Comparison of ENCODE assay signal across 11 mouse cellular contexts in genomic region chr11:18014610-18015009, GRCm38 (mm10).
DNase-seq lines count a peak whose midpoint lies in the region; ATAC-seq lines count a peak whose summit lies in the region.
"Had no signal": no experiment of that assay in that cellular context is flagged by ENCODE, and none has a peak within 500 bp of the region (broad histone marks: within the 10 kb centered on the region; RNA-seq: fewer than 3 reads in every experiment).

No protein-coding gene starts in this region.

- peaks cover 19% of the 10 kb centered on the region for H3K4me1 ChIP-seq in kidney, embryonic 15.5 days
- H3K4me1 ChIP-seq in embryonic facial prominence, embryonic 15.5 days, result peaks cover 5% of the 10 kb centered on the region; the same call in 1 of the 2 replicates
- peaks cover 35% of the 10 kb centered on the region for H3K4me1 ChIP-seq in limb, embryonic 12.5 days (replicated peaks)
- H3K4me1 ChIP-seq: megakaryocyte, embryonic 14.5 days had no signal

- DNase-seq in kidney, adult 9 months, result no peak
- DNase-seq in retina, embryonic 14.5 days (ENCODE audit: low spot score), result peak; percentile 38
- DNase-seq in right cerebral cortex, postnatal 4 days, result no peak
- DNase-seq in left cerebral cortex, adult 18-20 months (ENCODE audit: low spot score in 2 of 2), result no peak
- DNase-seq in adipocyte (ENCODE audit: low spot score), result no peak

- H3K27me3 ChIP-seq in kidney, embryonic 15.5 days, result no peaks in the 10 kb centered on the region
- H3K27me3 ChIP-seq in embryonic facial prominence, embryonic 15.5 days, result no peaks in the 10 kb centered on the region
- 0 out of 2 replicates have a peak, but pooled peaks cover 5% of the 10 kb centered on the region for H3K27me3 ChIP-seq in limb, embryonic 12.5 days
- H3K27me3 ChIP-seq: megakaryocyte, embryonic 14.5 days had no signal

- 0 out of 2 replicates have a peak, but pooled peaks have one; percentile 7 for ATAC-seq in kidney, embryonic 15.5 days (replicated peaks; ENCODE audit: low FRiP score)
- ATAC-seq in embryonic facial prominence, embryonic 15.5 days (ENCODE audit: insufficient number of reproducible peaks, low FRiP score, low TSS enrichment, low read depth), result no peak
- no peak for ATAC-seq in limb, embryonic 12.5 days (ENCODE audit: insufficient number of reproducible peaks, insufficient read depth, low FRiP score, low TSS enrichment, low read depth)
- ATAC-seq: inflammation-experienced regulatory T-cells, adult 6 months had no signal

- no peak overlapping the region for H3K9ac ChIP-seq in kidney, embryonic 15.5 days
- H3K9ac ChIP-seq in embryonic facial prominence, embryonic 15.5 days, result no peak overlapping the region
- no peak overlapping the region for H3K9ac ChIP-seq in limb, embryonic 12.5 days (replicated peaks)
- H3K9ac ChIP-seq: limb, embryonic 15.5 days had no signal

- WGBS in kidney, embryonic 15.5 days, result 16% methylated on average over 9 of the region's 9 CpGs
- 10% methylated on average over 9 of the region's 9 CpGs for WGBS in embryonic facial prominence, embryonic 15.5 days
- 11% methylated on average over 9 of the region's 9 CpGs for WGBS in limb, embryonic 12.5 days

- peak overlapping the region; percentile 45 for H3K27ac ChIP-seq in kidney, embryonic 15.5 days
- no peak overlapping the region for H3K27ac ChIP-seq in embryonic facial prominence, embryonic 15.5 days (replicated peaks)
- H3K27ac ChIP-seq in limb, embryonic 12.5 days, result no peak overlapping the region
- H3K27ac ChIP-seq: limb, embryonic 15.5 days had no signal

- no peak overlapping the region for H3K4me3 ChIP-seq in kidney, embryonic 15.5 days (replicated peaks)
- no peak overlapping the region for H3K4me3 ChIP-seq in embryonic facial prominence, embryonic 15.5 days (replicated peaks)
- H3K4me3 ChIP-seq in limb, embryonic 12.5 days (replicated peaks), result no peak overlapping the region
- H3K4me3 ChIP-seq: limb, embryonic 15.5 days; megakaryocyte, embryonic 14.5 days had no signal

- no peaks in the 10 kb centered on the region for H3K9me3 ChIP-seq in kidney, embryonic 15.5 days (replicated peaks)
- H3K9me3 ChIP-seq in embryonic facial prominence, embryonic 15.5 days (replicated peaks), result no peaks in the 10 kb centered on the region
- H3K9me3 ChIP-seq in limb, embryonic 12.5 days, result no peaks in the 10 kb centered on the region
- H3K9me3 ChIP-seq: limb, embryonic 15.5 days; megakaryocyte, embryonic 14.5 days had no signal

- no peaks in the 10 kb centered on the region for H3K36me3 ChIP-seq in kidney, embryonic 15.5 days
- no peaks in the 10 kb centered on the region for H3K36me3 ChIP-seq in embryonic facial prominence, embryonic 15.5 days
- no peaks in the 10 kb centered on the region for H3K36me3 ChIP-seq in limb, embryonic 12.5 days
- H3K36me3 ChIP-seq: limb, embryonic 15.5 days had no signal

- H3K4me2 ChIP-seq in kidney, embryonic 15.5 days, result peak overlapping the region; percentile 24; the same call in 1 of the 2 replicates
- H3K4me2 ChIP-seq in embryonic facial prominence, embryonic 15.5 days (replicated peaks), result peak overlapping the region; percentile 17; the same call in 1 of the 2 replicates
- peak overlapping the region; percentile 36 for H3K4me2 ChIP-seq in limb, embryonic 12.5 days
- H3K4me2 ChIP-seq: limb, embryonic 15.5 days had no signal
